Mouse (Mus musculus): ENCODE measurements around the gene Gbp6. TPM values are rescaled to one million over a fixed set of nuclear protein-coding genes. Genes with fewer than 3 reads are reported as not detected.

Gene Gbp6
- 2.4 to 5.2 TPM (median 4.0 TPM) in 4 replicates for total RNA-seq (2023; ENCODE audit: inconsistent age)

GRCm38 (mm10) chr5:105293226-105294165 lies at the start of gene Gbp6, which contains the start of gene Gm43302:
Gene Gbp6 (minus strand): TSS chr5:105293698.
Gene Gm43302 (minus strand): TSS chr5:105293695.

GRCm38 (mm10) chr5:105239483-105240047 lies 53.9 kb downstream of the Gbp6 start, which contains the start of gene Gbp10:
Gene Gbp10 (minus strand): TSS chr5:105239533.

Other genes with a start within 250 kb of the Gbp6 start
- gene Gbp9, start 154.2 kb downstream of the Gbp6 start, total RNA-seq (2023; ENCODE audit: inconsistent age) = 88.6 to 117 TPM (median 110 TPM) in 4 replicates
- gene Gbp8, start 154.2 kb downstream of the Gbp6 start, total RNA-seq (2023; ENCODE audit: inconsistent age) = 16.5 to 20.5 TPM (median 19.0 TPM) in 4 replicates
- 71.6 to 100 TPM (median 77.2 TPM) in 4 replicates for gene Gbp4, start 154.1 kb downstream of the Gbp6 start, total RNA-seq (2023; ENCODE audit: inconsistent age)
- gene Gbp10, start 54.2 kb downstream of the Gbp6 start, total RNA-seq (2023; ENCODE audit: inconsistent age) = 0.32 to 2.9 TPM (median 1.6 TPM) in 4 replicates
- gene Gm43302, start within 50 bp of the Gbp6 start, total RNA-seq (2023; ENCODE audit: inconsistent age) = 0.45 TPM in 1 of 4 replicates, not detected in the others
- gene Lrrc8b, start 122.1 kb upstream of the Gbp6 start, total RNA-seq (2023; ENCODE audit: inconsistent age) = 2.9 to 4.5 TPM (median 3.7 TPM) in 4 replicates
- 58.1 to 68.8 TPM (median 64.2 TPM) in 4 replicates for gene Lrrc8c, start 225.7 kb upstream of the Gbp6 start, total RNA-seq (2023; ENCODE audit: inconsistent age)

Measured in B cell, adult (primary cell).